Mouse (Mus musculus) heart, postnatal 14 days (tissue): ENCODE data around the gene Ube2s. TPM values are rescaled to one million over a fixed set of nuclear protein-coding genes. Genes with fewer than 3 reads are reported as not detected.

Source experiments
- total RNA-seq, 2 experiments: library from RNA; stranded (reverse); gene quantifications; 2 replicates each; pipeline ENCODE4 v1.2.3; 2021

Gene Ube2s
- total RNA-seq, 2 experiments from 2014 or later, result 97.9 to 112 TPM

Other genes starting within 250 kb of the Ube2s start
- not detected for gene Ptprh, start 208.5 kb downstream of the Ube2s start, total RNA-seq
- 1 to 10 TPM; 6.8 to 7.4 TPM for gene Tmem86b, start 181.2 kb downstream of the Ube2s start, total RNA-seq
- gene Ppp6r1, start 153.6 kb downstream of the Ube2s start, total RNA-seq, result 10 to 100 TPM; 73.7 to 78.8 TPM
- gene Hspbp1, start 127.5 kb downstream of the Ube2s start, total RNA-seq, result 10 to 100 TPM; 29.2 to 33.7 TPM
- gene Brsk1, start 122.0 kb downstream of the Ube2s start, total RNA-seq, result 1 to 10 TPM; 1.6 to 1.8 TPM
- not detected for gene Tmem150b, start 87.3 kb downstream of the Ube2s start, total RNA-seq
- 10 to 100 TPM; 30.5 to 31.9 TPM for gene Kmt5c, start 72.5 kb downstream of the Ube2s start, total RNA-seq
- gene Cox6b2, start 59.5 kb downstream of the Ube2s start, total RNA-seq, result 1 to 10 TPM; 5.2 to 7.0 TPM
- gene Fam71e2, start 41.3 kb downstream of the Ube2s start, total RNA-seq, result not detected
- under 1 TPM in 1 of 2 experiments, not detected in 1; 0.12 TPM for gene Il11, start 29.7 kb downstream of the Ube2s start, total RNA-seq
- gene Tmem190, start 29.7 kb downstream of the Ube2s start, total RNA-seq, result not detected
- gene Tmem238, start 22.9 kb downstream of the Ube2s start, total RNA-seq, result 1 to 10 TPM; 4.2 to 4.3 TPM
- gene Rpl28, start 19.7 kb downstream of the Ube2s start, total RNA-seq, result 100 to 1,000 TPM; 469 to 532 TPM
- gene Shisa7, start 32.1 kb upstream of the Ube2s start, total RNA-seq, result under 1 TPM in 1 of 2 experiments, not detected in 1; 0.05 TPM
- 1 to 10 TPM; 3.1 to 4.2 TPM for gene Isoc2b, start 57.7 kb upstream of the Ube2s start, total RNA-seq
- 10 to 100 TPM; 22.9 to 27.0 TPM for gene Isoc2a, start 64.6 kb upstream of the Ube2s start, total RNA-seq
- gene Gm36210, start 93.9 kb upstream of the Ube2s start, total RNA-seq, result not detected
- gene Zfp628, start 102.6 kb upstream of the Ube2s start, total RNA-seq, result 1 to 10 TPM; 9.4 to 9.6 TPM
- gene Nat14, start 109.4 kb upstream of the Ube2s start, total RNA-seq, result 1 to 10 TPM; 5.9 to 6.1 TPM
- gene Ssc5d, start 113.2 kb upstream of the Ube2s start, total RNA-seq, result 1 to 10 TPM; 7.8 TPM
- gene Sbk2, start 151.8 kb upstream of the Ube2s start, total RNA-seq, result 10 to 100 TPM in 1 of 2 experiments, 1 to 10 TPM in 1; 4.2 to 11.6 TPM
- 10 to 100 TPM; 14.9 to 37.3 TPM for gene Sbk3, start 158.6 kb upstream of the Ube2s start, total RNA-seq
- 10 to 100 TPM; 14.3 to 18.1 TPM for gene Zfp579, start 183.6 kb upstream of the Ube2s start, total RNA-seq
- gene Zfp524, start 201.8 kb upstream of the Ube2s start, total RNA-seq, result 1 to 10 TPM; 8.1 to 8.6 TPM
- gene Fiz1, start 202.1 kb upstream of the Ube2s start, total RNA-seq, result 10 to 100 TPM; 17.0 to 20.2 TPM
- gene Gm44973, start 202.9 kb upstream of the Ube2s start, total RNA-seq, result not detected
- 10 to 100 TPM; 18.2 to 19.9 TPM for gene Zfp865, start 207.8 kb upstream of the Ube2s start, total RNA-seq
- gene Ccdc106, start 208.0 kb upstream of the Ube2s start, total RNA-seq, result under 1 TPM; 0.17 TPM
- gene 4632433K11Rik, start 221.5 kb upstream of the Ube2s start, total RNA-seq, result not detected
- 1 to 10 TPM; 5.0 to 6.6 TPM for gene Zfp784, start 225.9 kb upstream of the Ube2s start, total RNA-seq
- gene Zfp580, start 238.9 kb upstream of the Ube2s start, total RNA-seq, result 1 to 10 TPM; 5.5 to 7.9 TPM
- gene U2af2, start 249.6 kb upstream of the Ube2s start, total RNA-seq, result 10 to 100 TPM; 85.6 to 94.1 TPM